In genomic region chr2:14127629-14128028, GRCm38 (mm10) we compare ENCODE assay signal across 30 mouse cellular contexts. TPM values are rescaled to one million over a fixed set of nuclear protein-coding genes. Genes with fewer than 3 reads are reported as not detected.
A peak's percentile ranks its signal among the peaks of the same experiment; 100 is the strongest.
DNase-seq lines count a peak whose midpoint lies in the region; ATAC-seq lines count a peak whose summit lies in the region.
"Had no signal": no experiment of that assay in that cellular context is flagged by ENCODE, and none has a peak within 500 bp of the region (broad histone marks: within the 10 kb centered on the region; RNA-seq: fewer than 3 reads in every experiment).

No protein-coding gene starts in this region.

- H3K4me3 ChIP-seq in midbrain, embryonic 11.5 days (ENCODE audit: low read depth, low read length): no peak overlapping the region
- H3K4me3 ChIP-seq in midbrain, embryonic 16.5 days (ENCODE audit: low read depth, low read length): no peak overlapping the region
- no peak overlapping the region for H3K4me3 ChIP-seq in hindbrain, embryonic 11.5 days (ENCODE audit: low read depth, low read length)
- H3K4me3 ChIP-seq: embryonic facial prominence, embryonic 13.5 days; forebrain, embryonic 12.5 days; hindbrain, embryonic 10.5 days; intestine, embryonic 15.5 days; liver, embryonic 12.5 days had no signal

- no peak overlapping the region for H3K27ac ChIP-seq in midbrain, embryonic 11.5 days (ENCODE audit: low read depth, low read length)
- no peak overlapping the region for H3K27ac ChIP-seq in midbrain, embryonic 16.5 days (ENCODE audit: low read length)
- no peak overlapping the region for H3K27ac ChIP-seq in hindbrain, embryonic 11.5 days (ENCODE audit: low read depth, low read length)
- H3K27ac ChIP-seq: embryonic facial prominence, embryonic 13.5 days; forebrain, embryonic 12.5 days; hindbrain, embryonic 10.5 days; hindbrain, postnatal 0 days; intestine, embryonic 15.5 days; liver, embryonic 12.5 days had no signal

- no peak overlapping the region for H3K9ac ChIP-seq in midbrain, embryonic 11.5 days (ENCODE audit: low read length)
- no peak overlapping the region for H3K9ac ChIP-seq in midbrain, embryonic 16.5 days (ENCODE audit: low read depth, low read length)
- H3K9ac ChIP-seq in hindbrain, embryonic 11.5 days (ENCODE audit: low read depth, low read length): no peak overlapping the region
- H3K9ac ChIP-seq: embryonic facial prominence, embryonic 13.5 days; forebrain, embryonic 12.5 days; intestine, embryonic 15.5 days; liver, embryonic 12.5 days; liver, postnatal 0 days had no signal

- DNase-seq in embryo, embryonic 10.5 days (ENCODE audit: low spot score): peak; percentile 12
- DNase-seq in embryo, embryonic 11 days: no peak
- no peak for DNase-seq in midbrain, embryonic 11.5 days (ENCODE audit: low spot score, missing footprints)
- DNase-seq in forelimb bud, embryonic 11.5 days (ENCODE audit: low read depth, low spot score): peak; percentile 9
- DNase-seq in gastrocnemius, postnatal 25 days: no peak
- no peak for DNase-seq in hindbrain, embryonic 11.5 days (ENCODE audit: low spot score)
- DNase-seq: adrenal gland, postnatal 14 days; cerebellum, adult 11-12 months; cerebellum, adult 9-11 months; gastrocnemius, postnatal 10 days; heart, postnatal 14 days; kidney, adult 9 months; kidney, postnatal 10 days; layer of hippocampus, postnatal 36 days; left cerebral cortex, postnatal 4 days; liver, postnatal 0 days; lung, postnatal 36 days; spleen, adult 18-20 months; thymus, postnatal 14 days had no signal

- H3K4me2 ChIP-seq in midbrain, embryonic 11.5 days: no peak overlapping the region
- no peak overlapping the region for H3K4me2 ChIP-seq in midbrain, embryonic 16.5 days (ENCODE audit: low read length)
- no peak overlapping the region for H3K4me2 ChIP-seq in hindbrain, embryonic 11.5 days (replicated peaks; ENCODE audit: low read depth, low read length)
- H3K4me2 ChIP-seq: embryonic facial prominence, embryonic 13.5 days; forebrain, embryonic 12.5 days; intestine, embryonic 15.5 days; liver, embryonic 12.5 days had no signal

- peak; percentile 84 for ATAC-seq in midbrain, embryonic 11.5 days (ENCODE audit: low FRiP score)
- ATAC-seq in midbrain, embryonic 16.5 days: no peak
- no peak for ATAC-seq in hindbrain, embryonic 11.5 days (ENCODE audit: low FRiP score)
- ATAC-seq: hindbrain, postnatal 0 days; intestine, embryonic 15.5 days; liver, embryonic 12.5 days; liver, postnatal 0 days had no signal

- H3K9me3 ChIP-seq in midbrain, embryonic 11.5 days (ENCODE audit: control insufficient read depth, low read length): no peaks in the 10 kb centered on the region
- H3K9me3 ChIP-seq in midbrain, embryonic 16.5 days (replicated peaks; ENCODE audit: control insufficient read depth, low read length, poor library complexity, severe bottlenecking): no peaks in the 10 kb centered on the region
- H3K9me3 ChIP-seq in hindbrain, embryonic 11.5 days (ENCODE audit: control insufficient read depth, low read length): no peaks in the 10 kb centered on the region
- H3K9me3 ChIP-seq: embryonic facial prominence, embryonic 13.5 days; forebrain, embryonic 12.5 days; G1E; hindbrain, embryonic 10.5 days; intestine, embryonic 15.5 days; liver, embryonic 12.5 days had no signal

- WGBS in midbrain, embryonic 11.5 days: 43% methylated on average over 3 of the region's 3 CpGs
- 22% methylated on average over 3 of the region's 3 CpGs for WGBS in midbrain, embryonic 16.5 days
- WGBS in hindbrain, embryonic 11.5 days: 75% methylated on average over 3 of the region's 3 CpGs

- H3K36me3 ChIP-seq in midbrain, embryonic 11.5 days (ENCODE audit: control insufficient read depth, insufficient read depth, low read length): peaks cover 7% of the 10 kb centered on the region; the same call in 1 of the 2 replicates
- peaks cover 26% of the 10 kb centered on the region for H3K36me3 ChIP-seq in midbrain, embryonic 16.5 days (ENCODE audit: control insufficient read depth, insufficient read depth, low read length)
- no peaks in the 10 kb centered on the region for H3K36me3 ChIP-seq in hindbrain, embryonic 11.5 days (ENCODE audit: control insufficient read depth, insufficient read depth, low read length)

- H3K4me1 ChIP-seq in midbrain, embryonic 11.5 days (ENCODE audit: control insufficient read depth, insufficient read depth, low read length): peaks cover 2% of the 10 kb centered on the region; the same call in 1 of the 2 replicates
- no peaks in the 10 kb centered on the region for H3K4me1 ChIP-seq in midbrain, embryonic 16.5 days (ENCODE audit: control insufficient read depth, insufficient read depth, low read length)
- H3K4me1 ChIP-seq in hindbrain, embryonic 11.5 days (replicated peaks; ENCODE audit: control insufficient read depth, insufficient read depth, low read length): no peaks in the 10 kb centered on the region
- H3K4me1 ChIP-seq: embryonic facial prominence, embryonic 13.5 days; hindbrain, embryonic 10.5 days; intestine, embryonic 15.5 days; liver, embryonic 12.5 days had no signal

- H3K27me3 ChIP-seq in midbrain, embryonic 11.5 days (ENCODE audit: control insufficient read depth, insufficient read depth, low read length): no peaks in the 10 kb centered on the region
- H3K27me3 ChIP-seq in midbrain, embryonic 16.5 days (ENCODE audit: control insufficient read depth, insufficient read depth, low read depth, low read length): no peaks in the 10 kb centered on the region
- no peaks in the 10 kb centered on the region for H3K27me3 ChIP-seq in hindbrain, embryonic 11.5 days (ENCODE audit: control insufficient read depth, insufficient read depth, low read length)
- H3K27me3 ChIP-seq: embryonic facial prominence, embryonic 13.5 days; forebrain, embryonic 12.5 days; intestine, embryonic 15.5 days; liver, embryonic 12.5 days had no signal

RNA-seq across cellular contexts. Expression of gene Tmem236, which starts 46.7 kb away (rescaled TPM):
- 0.08 TPM in 1 of 2 replicates, not detected in the other for polyA plus RNA-seq in midbrain, embryonic 11.5 days (2014; fragmentation: Nextera tagmentation; extraction: Ambion mirVana)
- 0.17 and 0.18 TPM in 2 replicates for polyA plus RNA-seq in midbrain, embryonic 16.5 days (2015; fragmentation: Nextera tagmentation; extraction: Ambion mirVana)
- total RNA-seq in gastrocnemius, postnatal 25 days (2021): under 1 TPM; 0.21 to 0.31 TPM
- 0.08 TPM in 1 of 2 replicates, not detected in the other for polyA plus RNA-seq in hindbrain, embryonic 11.5 days (2014; fragmentation: Nextera tagmentation; extraction: Ambion mirVana)
- total RNA-seq: adrenal gland, postnatal 14 days; granulocyte monocyte progenitor cell, adult 5-6 weeks; monocyte, adult 5-6 weeks had no signal
- polyA plus RNA-seq: G1E; heart, embryonic 14.5 days; hindbrain, embryonic 10.5 days; liver, embryonic 12.5 days; liver, postnatal 0 days had no signal

RNA-seq across cellular contexts. Expression of gene Stam, which starts 53.7 kb away (rescaled TPM):
- 103 and 109 TPM in 2 replicates for polyA plus RNA-seq in midbrain, embryonic 11.5 days (2014; fragmentation: Nextera tagmentation; extraction: Ambion mirVana)
- polyA plus RNA-seq in midbrain, embryonic 16.5 days (2015; fragmentation: Nextera tagmentation; extraction: Ambion mirVana): 141 and 147 TPM in 2 replicates
- total RNA-seq in gastrocnemius, postnatal 25 days (2021): 10 to 100 TPM; 17.6 to 18.7 TPM
- 116 TPM in 2 replicates for polyA plus RNA-seq in hindbrain, embryonic 11.5 days (2014; fragmentation: Nextera tagmentation; extraction: Ambion mirVana)

Comparison
In these comparisons a context has a peak if more than half of its experiments do, and no peak if none do; other contexts are left out.
1. DNase-seq: peak in embryo, embryonic 10.5 days (single experiment) and forelimb bud, embryonic 11.5 days (single experiment); none in embryo, embryonic 11 days (single experiment), midbrain, embryonic 11.5 days (single experiment), gastrocnemius, postnatal 25 days (single experiment) and hindbrain, embryonic 11.5 days (single experiment).